Mouse (Mus musculus) embryo, embryonic 10.5 days (tissue): ENCODE measurements around the gene Higd1b.

ENCODE experiments used
- DNase-seq: peaks from one replicate; pipeline ENCODE4 v3.0.0-alpha.2; 2015; ENCODE audit warnings: low spot score

Higd1b gene

GRCm38 (mm10) chr11:102838616-102839150, 3.0 kb downstream of the Higd1b start:
- no peak for DNase-seq

- no peak for DNase-seq
Observed at GRCm38 (mm10) chr11:102845926-102846325, 10.3 kb downstream of the Higd1b start.

DNA sequence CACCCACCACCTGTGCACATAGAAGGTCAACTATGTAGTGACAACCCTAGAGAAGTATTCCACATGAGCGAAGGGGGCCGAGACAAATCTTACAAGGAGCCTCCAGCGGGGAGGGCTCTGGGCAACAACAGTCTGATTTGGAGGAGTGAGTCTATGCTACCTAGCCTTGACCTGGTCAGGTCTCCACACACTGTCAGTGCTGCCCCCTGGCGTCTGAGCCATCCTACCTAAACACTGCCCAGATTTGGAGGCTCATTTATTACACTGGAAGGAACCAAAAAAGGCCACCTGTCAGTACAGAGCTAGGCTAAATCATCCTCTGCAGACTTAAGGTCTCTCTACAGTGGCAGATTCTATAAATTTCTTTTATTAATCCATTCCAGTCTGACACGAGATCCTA, 16.2 kb downstream of the Higd1b start:
- DNase-seq, result peak; percentile 77

DNA sequence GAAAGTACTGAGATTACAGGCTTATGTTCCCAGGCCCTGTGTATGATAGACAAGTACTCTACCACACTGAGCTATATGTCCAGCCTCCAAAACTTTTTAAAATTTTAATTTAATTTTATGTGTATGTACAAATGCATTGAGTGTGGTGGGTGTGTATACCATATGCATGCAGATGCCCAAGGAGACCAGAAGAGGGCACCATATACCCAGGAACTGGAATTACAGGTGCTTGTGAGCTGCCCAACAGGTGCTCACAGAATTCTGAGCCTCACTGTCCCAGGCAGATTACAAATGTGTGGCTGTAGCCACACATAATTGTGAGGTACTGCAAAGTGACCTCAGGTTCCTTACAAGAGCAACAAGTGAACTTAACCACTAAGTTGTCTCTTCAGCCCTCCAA, 18.1 kb downstream of the Higd1b start:
- DNase-seq, result peak; percentile 15

GRCm38 (mm10) chr11:102855941-102856340, 20.3 kb downstream of the Higd1b start:
- DNase-seq, result peak; percentile 54

DNA sequence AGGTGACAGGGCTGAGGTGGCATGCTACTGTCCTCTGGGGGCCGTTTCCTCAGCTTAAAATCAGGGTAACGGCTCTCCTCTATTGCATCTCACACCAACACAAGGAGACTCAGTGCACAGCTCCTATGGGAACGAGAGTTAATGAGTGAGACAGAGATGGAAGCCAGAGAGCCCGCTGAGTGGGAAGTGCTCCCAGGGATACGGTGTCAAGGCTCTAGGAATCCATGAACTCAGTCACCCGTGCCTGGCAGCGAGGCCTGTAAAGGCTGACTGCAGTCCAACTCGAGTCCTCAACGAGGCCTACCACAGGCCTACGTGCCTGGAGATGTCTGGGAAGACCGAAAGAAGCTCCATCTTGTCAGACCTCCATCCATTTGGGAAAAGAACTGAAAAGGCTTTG, 23.3 kb downstream of the Higd1b start:
- no peak for DNase-seq

DNA sequence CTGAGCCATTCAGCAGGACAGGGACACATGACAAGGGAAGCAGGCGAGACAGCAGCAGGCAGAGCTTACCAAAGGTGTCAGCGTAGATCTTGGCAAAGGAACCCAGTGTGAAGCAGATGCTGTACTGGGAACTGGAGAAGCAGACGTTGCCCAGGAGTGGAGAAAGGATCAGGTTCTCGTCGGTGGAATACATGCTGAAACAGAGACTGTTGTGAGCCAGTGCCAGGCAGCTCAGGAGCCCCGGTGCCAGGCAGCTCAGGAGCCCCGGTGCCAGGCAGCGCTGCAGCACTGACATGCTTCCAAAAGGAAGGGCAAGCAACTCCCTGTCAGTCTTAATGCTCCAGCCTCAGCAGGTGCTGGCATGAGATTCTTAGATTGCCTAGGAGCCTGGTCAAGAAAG, 24.3 kb downstream of the Higd1b start:
- no peak for DNase-seq

- peak; percentile 88 for DNase-seq
Observed at GRCm38 (mm10) chr11:102864272-102864671, 28.6 kb downstream of the Higd1b start.

DNA sequence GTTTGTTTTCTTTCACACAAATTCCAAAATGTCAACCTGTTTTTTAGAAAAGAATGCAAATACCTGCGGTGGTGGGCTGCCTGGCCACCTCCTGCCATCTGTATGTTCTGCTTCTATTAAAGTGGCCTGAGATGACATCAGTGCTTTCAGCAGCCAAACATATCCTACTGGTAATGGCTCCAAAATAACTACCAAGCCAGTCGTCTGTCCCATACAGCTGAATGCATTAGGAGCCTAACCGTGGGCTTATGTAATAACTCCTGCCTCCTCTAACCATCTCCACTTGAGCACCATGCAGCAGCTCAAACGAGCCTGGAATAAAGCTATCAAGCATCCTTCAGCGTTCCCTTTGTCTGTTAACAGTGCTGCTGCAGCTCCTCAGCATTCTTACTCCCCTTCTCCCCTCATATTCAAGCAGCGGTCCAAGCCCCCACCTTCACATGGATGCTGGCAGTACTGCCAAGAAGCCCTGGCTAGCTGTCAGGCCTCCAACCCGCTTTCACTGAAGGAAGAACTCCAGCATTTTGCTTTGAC, 39.2 kb downstream of the Higd1b start:
- DNase-seq, result no peak

DNA sequence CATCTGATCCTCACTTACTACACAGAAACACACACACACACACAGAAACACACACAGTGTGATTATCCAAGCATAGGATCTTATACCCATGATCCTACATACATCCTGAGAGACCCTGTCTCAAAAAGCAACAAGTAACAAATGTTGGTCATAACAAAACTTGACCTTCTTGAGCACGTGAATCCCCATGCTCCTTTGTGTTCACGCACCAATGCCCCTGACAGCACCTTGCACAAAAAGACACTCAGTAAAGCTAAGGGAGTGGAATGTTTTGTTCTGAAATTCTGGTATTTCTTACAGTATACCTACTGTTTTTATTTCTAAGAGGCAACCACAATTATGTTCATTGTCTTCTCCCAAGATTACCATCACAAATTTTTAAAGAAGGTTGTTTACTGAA, 43.9 kb downstream of the Higd1b start:
- no peak for DNase-seq

GRCm38 (mm10) chr11:102880585-102881313, 45.1 kb downstream of the Higd1b start, which contains the start of the genes Eftud2 and Ccdc103:
TSS of gene Eftud2 (minus strand) at chr11:102880985.
TSS of gene Ccdc103 (plus strand) at chr11:102881204.
- DNase-seq, result peak; percentile 96

- peak; percentile 10 for DNase-seq
Observed at GRCm38 (mm10) chr11:102881314-102882198, 45.9 kb downstream of the Higd1b start.

- DNase-seq, result no peak
Observed at GRCm38 (mm10) chr11:102884616-102885219, 49.1 kb downstream of the Higd1b start, which contains the start of gene Fam187a. TSS of gene Fam187a (plus strand) at chr11:102885169.

DNA sequence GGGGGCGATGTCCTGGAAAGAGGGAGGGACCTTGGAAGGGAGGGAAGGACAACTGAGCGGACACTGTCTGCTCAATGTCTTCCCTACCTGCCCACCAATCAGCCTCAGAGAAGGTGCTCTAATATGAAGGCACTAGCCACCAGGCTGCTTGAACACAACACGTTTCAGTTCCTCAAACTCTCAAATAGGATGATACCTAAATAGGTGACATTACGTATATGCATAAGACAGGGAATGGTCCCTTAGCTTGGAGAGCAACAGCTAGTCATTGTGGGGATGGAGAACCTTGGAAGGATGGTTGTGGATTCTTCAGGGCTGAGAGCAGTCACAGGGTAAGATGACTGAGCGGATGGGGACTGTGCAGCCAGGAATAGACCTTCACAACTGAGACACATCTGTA, 51.8 kb downstream of the Higd1b start:
- DNase-seq, result no peak
